Mouse (Mus musculus) gastrocnemius, adult 18-20 months (tissue): ENCODE results near the gene Prelp. TPM values are rescaled to one million over a fixed set of nuclear protein-coding genes. Genes with fewer than 3 reads are reported as not detected.
"Not testable (repeated sequence)": the region's sequence is repeated elsewhere in the genome, so short reads cannot be mapped to it uniquely, and the experiment has no call there.

ENCODE experiments used
- DNase-seq: peaks from one replicate; pipeline ENCODE4 v3.0.0; 2021; ENCODE audit warnings: low spot score
- long read RNA-seq, 2 experiments: library from polyadenylated mRNA; stranded (forward); transcript quantifications; one replicate each; pipeline ENCODE4 v2.0.0; 2021
- total RNA-seq, 2 experiments: library from RNA; stranded (reverse); gene quantifications; 2 replicates each; pipeline ENCODE4 v1.2.3; 2021

Prelp gene
- 10 to 100 TPM; 17.6 to 37.2 TPM for total RNA-seq
- long read RNA-seq, experiment 1, transcript Prelp-201 (3 exons, 3,615 nt): major isoform, 25 of 33 reads
- long read RNA-seq, experiment 1, partial matches to known transcripts: 2 of 33 reads
- long read RNA-seq, experiment 1, other reads (novel, unspliced or antisense): 6 of 33 reads
- long read RNA-seq, experiment 2, transcript Prelp-201 (3 exons, 3,615 nt): major isoform, 13 of 19 reads
- long read RNA-seq, experiment 2, partial matches to known transcripts: 2 of 19 reads
- long read RNA-seq, experiment 2, other reads (novel, unspliced or antisense): 4 of 19 reads

- DNase-seq: peak; percentile 60
These were observed at the start of gene Prelp for GRCm38 (mm10) chr1:133921304-133921751. Gene Prelp, minus strand, starts transcription at chr1:133921414.

GRCm38 (mm10) chr1:133969427-133969826, 48.2 kb upstream of the Prelp start:
- no peak for DNase-seq

GRCm38 (mm10) chr1:133968788-133969325, 47.6 kb upstream of the Prelp start:
- DNase-seq: no peak

GRCm38 (mm10) chr1:133967481-133968017, 46.3 kb upstream of the Prelp start:
- DNase-seq: no peak

- no peak for DNase-seq
These were observed 44.8 kb upstream of the Prelp start for GRCm38 (mm10) chr1:133966044-133966443.

GRCm38 (mm10) chr1:133965298-133965697, 44.1 kb upstream of the Prelp start:
- DNase-seq: no peak

- DNase-seq: no peak
These were observed 43.5 kb upstream of the Prelp start for GRCm38 (mm10) chr1:133964742-133965141.

- DNase-seq: not testable (repeated sequence)
These were observed 42.4 kb upstream of the Prelp start for GRCm38 (mm10) chr1:133963578-133963977.

GRCm38 (mm10) chr1:133963128-133963527, 41.9 kb upstream of the Prelp start:
- not testable (repeated sequence) for DNase-seq

- DNase-seq: peak; percentile 78
These were observed 40.3 kb upstream of the Prelp start for GRCm38 (mm10) chr1:133961281-133962134.

GRCm38 (mm10) chr1:133959521-133959920, 38.3 kb upstream of the Prelp start:
- DNase-seq: peak; percentile 71

- DNase-seq: no peak
These were observed 32.8 kb upstream of the Prelp start for GRCm38 (mm10) chr1:133954009-133954408.

GRCm38 (mm10) chr1:133953261-133953742, 32.1 kb upstream of the Prelp start:
- DNase-seq: peak; percentile 62

- DNase-seq: no peak
These were observed 30.4 kb upstream of the Prelp start for GRCm38 (mm10) chr1:133951598-133951997.

GRCm38 (mm10) chr1:133950061-133950782, 29.0 kb upstream of the Prelp start:
- no peak for DNase-seq

GRCm38 (mm10) chr1:133945106-133945505, 23.9 kb upstream of the Prelp start:
- DNase-seq: no peak

GRCm38 (mm10) chr1:133941904-133942303, 20.7 kb upstream of the Prelp start:
- no peak for DNase-seq

GRCm38 (mm10) chr1:133941158-133941860, 20.1 kb upstream of the Prelp start:
- DNase-seq: no peak

- no peak for DNase-seq
These were observed 19.4 kb upstream of the Prelp start for GRCm38 (mm10) chr1:133940481-133941092.

GRCm38 (mm10) chr1:133939708-133940107, 18.5 kb upstream of the Prelp start:
- no peak for DNase-seq
